Mouse (Mus musculus): Measurements from ENCODE around the gene E2f2. TPM values are rescaled to one million over a fixed set of nuclear protein-coding genes. Genes with fewer than 3 reads are reported as not detected.

E2f2 gene
- polyA plus RNA-seq, 1 experiment from 2014 or later = 8.0 TPM

DNA sequence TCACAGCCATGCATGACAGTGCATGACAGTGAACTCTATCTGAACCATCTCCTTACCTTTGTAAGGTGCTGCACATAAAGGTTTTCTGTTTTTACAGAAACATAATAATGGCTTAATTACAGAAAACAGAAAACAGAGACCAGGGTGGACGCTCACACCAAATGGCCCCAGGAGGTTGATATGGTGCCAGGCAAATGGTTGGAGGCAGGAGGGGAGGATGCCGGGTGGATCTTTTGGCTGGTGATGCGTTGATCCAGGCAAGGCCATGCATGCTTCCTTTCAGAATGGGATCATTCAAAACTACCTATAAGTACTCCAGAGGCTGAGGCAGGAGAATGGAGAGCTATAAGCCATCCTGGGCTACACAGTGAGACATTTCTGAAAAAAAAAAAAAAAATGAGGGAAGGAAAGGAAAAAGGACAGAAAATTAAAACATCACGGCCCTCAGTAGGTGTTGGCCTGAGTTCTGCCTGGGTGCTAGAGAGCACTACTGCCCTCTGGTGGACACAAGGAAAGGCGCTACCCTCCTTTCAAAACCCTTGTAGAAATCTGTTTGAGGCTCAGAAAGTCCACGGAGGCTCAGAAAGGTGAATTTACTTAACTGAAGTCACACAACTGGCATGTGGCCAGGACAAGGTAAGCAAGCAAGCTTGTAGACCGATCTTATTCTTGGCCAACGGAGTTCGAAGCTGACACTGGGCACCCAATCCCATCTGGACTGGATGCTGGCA, 27.5 kb downstream of the E2f2 start:
- H3K36me3 ChIP-seq (ENCODE audit: control insufficient read depth, insufficient read depth, low read length) = no peaks in the 10 kb centered on the region; the same call in 1 of the 2 replicates
- H3K27ac ChIP-seq (ENCODE audit: low read depth, low read length) = no peak overlapping the region
- DNase-seq (ENCODE audit: low spot score, missing footprints) = peak; percentile 87
- H3K4me1 ChIP-seq (ENCODE audit: control insufficient read depth, insufficient read depth, low read length) = peaks cover 4% of the 10 kb centered on the region
- H3K9me3 ChIP-seq (ENCODE audit: control insufficient read depth, low read length) = no peaks in the 10 kb centered on the region
- 35% methylated on average over 9 of the region's 9 CpGs for WGBS
- ATAC-seq (ENCODE audit: low FRiP score) = no peak
- H3K4me2 ChIP-seq = no peak overlapping the region
- H3K9ac ChIP-seq (ENCODE audit: low read length) = no peak overlapping the region
- H3K27me3 ChIP-seq (ENCODE audit: control insufficient read depth, insufficient read depth, low read length) = no peaks in the 10 kb centered on the region
- H3K4me3 ChIP-seq (ENCODE audit: low read depth, low read length) = no peak overlapping the region

DNA sequence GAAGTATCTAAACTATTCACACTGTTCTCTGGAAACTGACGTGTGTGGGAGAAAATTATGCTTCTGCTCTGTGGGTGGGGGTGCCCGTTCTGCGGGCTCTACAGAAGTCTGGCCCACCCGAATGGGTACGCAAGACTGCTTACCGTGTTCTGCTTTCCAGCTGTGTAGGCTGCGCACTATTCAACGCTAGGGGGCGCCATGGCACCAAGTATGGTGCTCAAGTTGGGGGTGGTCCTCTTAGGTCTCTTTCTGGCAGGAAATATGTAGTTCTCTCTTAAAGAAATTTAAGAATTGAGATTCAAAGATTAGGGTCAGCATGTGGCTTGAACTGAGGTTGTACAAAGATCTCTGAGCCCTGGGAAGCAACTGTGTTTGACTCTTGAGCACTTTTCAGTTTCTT, 30.3 kb downstream of the E2f2 start:
- no peak overlapping the region for H3K9ac ChIP-seq (ENCODE audit: low read length)
- H3K36me3 ChIP-seq (ENCODE audit: control insufficient read depth, insufficient read depth, low read length) = no peaks in the 10 kb centered on the region
- WGBS = 11% methylated on average over 9 of the region's 9 CpGs
- no peaks in the 10 kb centered on the region for H3K27me3 ChIP-seq (ENCODE audit: control insufficient read depth, insufficient read depth, low read length)
- no peak overlapping the region for H3K27ac ChIP-seq (ENCODE audit: low read depth, low read length)
- H3K4me3 ChIP-seq (ENCODE audit: low read depth, low read length) = no peak overlapping the region
- no peaks in the 10 kb centered on the region for H3K9me3 ChIP-seq (ENCODE audit: control insufficient read depth, low read length)
- no peak overlapping the region for H3K4me2 ChIP-seq
- peak; percentile 98 for DNase-seq (ENCODE audit: low spot score, missing footprints)
- peaks cover 17% of the 10 kb centered on the region for H3K4me1 ChIP-seq (ENCODE audit: control insufficient read depth, insufficient read depth, low read length)
- no peak for ATAC-seq (ENCODE audit: low FRiP score)

DNA sequence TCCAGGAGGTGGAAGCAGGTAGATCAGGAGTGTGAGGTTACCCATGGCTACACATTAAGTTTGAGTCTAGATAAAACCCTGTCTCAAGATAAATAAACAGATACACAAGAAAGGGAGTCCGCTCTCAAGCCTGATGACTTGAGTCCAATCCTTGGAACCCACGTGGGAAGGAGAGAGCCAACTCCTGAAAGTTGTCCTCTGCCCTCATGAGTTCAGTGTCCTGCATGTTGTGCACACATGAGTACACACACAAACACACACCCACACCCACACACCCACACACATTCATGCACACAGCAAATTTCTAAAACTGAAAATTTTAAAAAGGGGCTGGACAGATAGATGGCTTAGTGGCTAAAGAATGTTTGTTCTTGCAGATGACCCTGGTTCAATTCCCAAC, 32.6 kb downstream of the E2f2 start:
- no peak overlapping the region for H3K4me2 ChIP-seq
- H3K27me3 ChIP-seq (ENCODE audit: control insufficient read depth, insufficient read depth, low read length) = no peaks in the 10 kb centered on the region
- 89% methylated on average over 2 of the region's 2 CpGs for WGBS
- H3K4me3 ChIP-seq (ENCODE audit: low read depth, low read length) = no peak overlapping the region
- no peaks in the 10 kb centered on the region for H3K9me3 ChIP-seq (ENCODE audit: control insufficient read depth, low read length)
- H3K9ac ChIP-seq (ENCODE audit: low read length) = no peak overlapping the region
- no peak for DNase-seq (ENCODE audit: low spot score, missing footprints)
- no peak overlapping the region for H3K27ac ChIP-seq (ENCODE audit: low read depth, low read length)
- peaks cover 18% of the 10 kb centered on the region for H3K4me1 ChIP-seq (ENCODE audit: control insufficient read depth, insufficient read depth, low read length)
- ATAC-seq (ENCODE audit: low FRiP score) = no peak
- H3K36me3 ChIP-seq (ENCODE audit: control insufficient read depth, insufficient read depth, low read length) = no peaks in the 10 kb centered on the region

DNA sequence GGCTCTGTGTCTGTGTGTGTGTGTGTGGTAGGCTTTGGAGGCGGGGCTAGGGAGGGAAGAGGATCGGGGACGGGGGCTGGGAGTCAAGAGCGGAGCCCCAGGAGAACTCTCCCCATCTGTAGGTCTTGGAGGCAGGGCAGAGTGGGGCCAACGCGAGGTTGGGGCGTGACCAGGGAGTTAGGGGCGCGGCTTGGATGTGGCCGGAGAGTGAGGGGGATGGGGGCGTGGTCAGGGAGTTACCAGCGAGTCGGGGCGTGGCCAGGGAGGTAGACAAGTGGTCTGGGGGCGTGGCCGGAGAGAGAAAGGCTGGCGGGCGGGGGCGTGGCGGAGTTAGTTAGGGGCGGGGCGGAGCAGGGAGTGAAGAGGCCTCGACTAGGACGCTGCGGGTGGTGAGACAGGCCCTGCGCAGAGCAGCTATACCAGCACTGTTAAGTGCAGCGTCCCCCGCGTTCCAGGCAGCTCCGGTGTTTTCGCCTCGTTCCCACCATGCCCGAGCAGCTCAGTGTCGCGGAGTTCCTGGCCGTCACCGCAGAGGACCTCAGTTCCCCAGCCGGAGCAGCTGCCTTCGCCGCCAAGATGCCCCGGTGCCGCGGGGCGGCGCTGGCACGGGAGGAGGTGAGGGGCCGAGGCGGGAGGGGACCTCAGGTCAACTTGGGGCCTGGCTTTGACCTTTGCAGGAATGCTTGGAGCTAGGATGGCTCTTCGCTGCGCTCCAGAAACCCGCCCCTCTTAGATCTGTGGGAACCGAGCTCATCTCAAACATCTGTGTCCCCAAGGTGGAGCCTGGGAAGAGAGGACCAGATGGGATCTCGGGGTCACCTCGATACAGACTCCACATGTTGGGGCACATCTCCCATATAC, 34.1 kb downstream of the E2f2 start, which contains the start of gene Asap3:
Gene Asap3 (plus strand): TSS at position 333 of the 861 bp plus-strand sequence.
- peak within 1 kb of the TSS; percentile 98 for H3K4me2 ChIP-seq
- ATAC-seq (ENCODE audit: low FRiP score) (peak; percentile 95), DNase-seq (ENCODE audit: low spot score, missing footprints) (peak; percentile 100)
- H3K9ac ChIP-seq (ENCODE audit: low read length) = peak within 1 kb of the TSS; percentile 74
- no peaks in the 10 kb centered on the region for H3K27me3 ChIP-seq (ENCODE audit: control insufficient read depth, insufficient read depth, low read length)
- peaks cover 14% of the 10 kb centered on the region for H3K4me1 ChIP-seq (ENCODE audit: control insufficient read depth, insufficient read depth, low read length)
- no peak within 1 kb of the TSS for H3K27ac ChIP-seq (ENCODE audit: low read depth, low read length)
- under 1% methylated on average over 53 of the region's 54 CpGs for WGBS
- H3K9me3 ChIP-seq (ENCODE audit: control insufficient read depth, low read length) = no peaks in the 10 kb centered on the region
- H3K4me3 ChIP-seq (ENCODE audit: low read depth, low read length) = peak within 1 kb of the TSS; percentile 54
- H3K36me3 ChIP-seq (ENCODE audit: control insufficient read depth, insufficient read depth, low read length) = no peaks in the 10 kb centered on the region

DNA sequence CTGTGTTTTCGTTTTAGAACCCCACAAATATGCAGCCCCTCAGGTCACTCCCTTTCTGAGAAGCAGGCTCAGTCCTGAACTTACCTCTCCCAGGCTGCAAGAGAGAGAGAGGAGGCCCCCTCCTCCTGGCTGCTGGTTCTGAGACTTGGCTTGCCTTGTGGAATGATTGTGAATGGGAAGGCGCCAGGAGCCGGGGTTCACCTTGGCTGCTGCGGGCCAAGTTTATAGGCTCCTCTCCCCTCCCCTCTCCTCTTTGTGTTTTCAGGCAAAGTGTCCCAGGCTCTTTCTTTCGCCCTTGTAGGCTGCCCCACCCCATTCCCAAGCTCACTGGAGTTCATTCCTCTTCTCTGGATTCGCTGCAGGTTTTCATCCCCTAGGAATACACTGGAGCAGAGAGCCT, 34.7 kb downstream of the E2f2 start:
- DNase-seq (ENCODE audit: low spot score, missing footprints) = no peak
- Histone ChIP-seq H3K4me3 (ENCODE audit: low read depth, low read length) (peak overlapping the region; percentile 54), H3K27me3 (ENCODE audit: control insufficient read depth, insufficient read depth, low read length) (no peaks in the 10 kb centered on the region), H3K4me2 (peak overlapping the region; percentile 98), H3K9ac (ENCODE audit: low read length) (peak overlapping the region; percentile 74), H3K9me3 (ENCODE audit: control insufficient read depth, low read length) (no peaks in the 10 kb centered on the region), H3K27ac (ENCODE audit: low read depth, low read length) (no peak overlapping the region), H3K36me3 (ENCODE audit: control insufficient read depth, insufficient read depth, low read length) (no peaks in the 10 kb centered on the region), H3K4me1 (ENCODE audit: control insufficient read depth, insufficient read depth, low read length) (peaks cover 14% of the 10 kb centered on the region)
- WGBS = 1% methylated on average over 6 of the region's 6 CpGs
- no peak for ATAC-seq (ENCODE audit: low FRiP score)

DNA sequence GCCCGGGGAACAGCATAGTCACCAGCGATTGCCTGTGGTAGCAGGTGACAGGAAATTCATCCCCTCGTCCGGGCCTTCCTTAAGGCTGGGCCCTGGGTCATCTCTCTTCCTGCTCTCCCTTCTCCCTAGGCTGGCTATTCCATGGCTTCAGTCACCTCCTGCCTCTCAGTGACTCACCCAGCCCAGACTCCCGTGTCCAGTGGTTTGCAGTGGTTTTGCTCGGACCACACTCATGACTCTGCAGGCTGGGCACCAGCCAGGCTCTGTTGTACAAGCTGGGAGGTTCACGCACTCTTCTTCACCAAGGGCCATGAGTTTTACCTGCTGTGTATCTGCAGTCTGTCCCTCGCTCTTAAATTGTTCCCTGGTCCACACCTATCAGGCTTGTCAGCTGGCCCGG, 38.7 kb downstream of the E2f2 start:
- Histone ChIP-seq H3K4me2 (no peak overlapping the region), H3K27ac (ENCODE audit: low read depth, low read length) (no peak overlapping the region), H3K36me3 (ENCODE audit: control insufficient read depth, insufficient read depth, low read length) (no peaks in the 10 kb centered on the region), H3K9me3 (ENCODE audit: control insufficient read depth, low read length) (no peaks in the 10 kb centered on the region), H3K4me1 (ENCODE audit: control insufficient read depth, insufficient read depth, low read length) (peaks cover 12% of the 10 kb centered on the region), H3K4me3 (ENCODE audit: low read depth, low read length) (no peak overlapping the region), H3K27me3 (ENCODE audit: control insufficient read depth, insufficient read depth, low read length) (no peaks in the 10 kb centered on the region), H3K9ac (ENCODE audit: low read length) (no peak overlapping the region)
- DNase-seq (ENCODE audit: low spot score, missing footprints) (no peak), ATAC-seq (ENCODE audit: low FRiP score) (no peak)
- 87% methylated on average over 9 of the region's 9 CpGs for WGBS

DNA sequence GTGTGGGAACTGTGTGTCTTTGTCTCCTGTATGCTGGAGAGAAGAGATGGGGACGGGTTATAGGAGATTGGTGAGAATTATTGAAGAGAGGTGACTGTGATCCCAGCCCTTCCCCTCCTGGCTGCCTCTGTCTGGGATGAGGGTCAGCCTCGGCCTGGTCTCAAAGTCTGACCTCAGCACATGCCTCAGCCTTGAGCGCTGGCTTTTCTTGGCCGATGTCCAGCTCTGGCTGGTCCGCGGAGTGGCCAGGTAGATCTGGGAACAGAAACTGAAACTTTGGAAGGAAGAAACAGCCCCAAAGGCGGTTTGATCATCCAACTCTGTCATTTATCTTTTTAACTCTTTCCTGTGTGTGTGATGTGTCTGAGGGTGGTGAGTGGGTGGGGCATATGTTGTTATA, 41.4 kb downstream of the E2f2 start:
- no peak for DNase-seq (ENCODE audit: low spot score, missing footprints)
- Histone ChIP-seq H3K27me3 (ENCODE audit: control insufficient read depth, insufficient read depth, low read length) (no peaks in the 10 kb centered on the region), H3K4me3 (ENCODE audit: low read depth, low read length) (no peak overlapping the region), H3K4me2 (no peak overlapping the region), H3K9me3 (ENCODE audit: control insufficient read depth, low read length) (no peaks in the 10 kb centered on the region), H3K36me3 (ENCODE audit: control insufficient read depth, insufficient read depth, low read length) (no peaks in the 10 kb centered on the region), H3K27ac (ENCODE audit: low read depth, low read length) (no peak overlapping the region), H3K4me1 (ENCODE audit: control insufficient read depth, insufficient read depth, low read length) (peaks cover 5% of the 10 kb centered on the region), H3K9ac (ENCODE audit: low read length) (no peak overlapping the region)
- 79% methylated on average over 7 of the region's 7 CpGs for WGBS
- no peak for ATAC-seq (ENCODE audit: low FRiP score)

DNA sequence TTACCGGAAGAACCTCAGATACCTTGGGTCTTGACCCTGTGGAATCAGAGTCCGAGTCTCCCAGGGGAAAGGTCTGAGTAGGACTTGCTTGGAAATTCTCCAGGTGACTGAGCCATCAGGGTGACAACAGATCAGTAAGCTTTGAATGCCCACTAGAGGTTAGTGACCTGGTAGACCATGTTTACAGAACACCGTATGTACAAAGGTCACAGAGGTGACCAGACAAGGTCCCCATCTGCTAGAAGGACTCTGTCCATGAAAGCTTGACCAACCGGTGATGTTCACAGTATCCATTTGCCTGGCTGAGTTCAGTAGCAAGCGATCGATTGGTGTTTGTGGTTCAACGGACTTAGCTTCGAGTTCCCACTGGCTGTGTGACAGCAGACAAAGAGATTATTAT, 42.6 kb downstream of the E2f2 start:
- WGBS = 87% methylated on average over 8 of the region's 8 CpGs
- Histone ChIP-seq H3K4me3 (ENCODE audit: low read depth, low read length) (no peak overlapping the region), H3K4me2 (no peak overlapping the region), H3K9ac (ENCODE audit: low read length) (no peak overlapping the region), H3K27me3 (ENCODE audit: control insufficient read depth, insufficient read depth, low read length) (no peaks in the 10 kb centered on the region; the same call in 1 of the 2 replicates), H3K27ac (ENCODE audit: low read depth, low read length) (no peak overlapping the region), H3K4me1 (ENCODE audit: control insufficient read depth, insufficient read depth, low read length) (peaks cover 10% of the 10 kb centered on the region), H3K36me3 (ENCODE audit: control insufficient read depth, insufficient read depth, low read length) (no peaks in the 10 kb centered on the region), H3K9me3 (ENCODE audit: control insufficient read depth, low read length) (no peaks in the 10 kb centered on the region)
- DNase-seq (ENCODE audit: low spot score, missing footprints) (no peak), ATAC-seq (ENCODE audit: low FRiP score) (no peak)

DNA sequence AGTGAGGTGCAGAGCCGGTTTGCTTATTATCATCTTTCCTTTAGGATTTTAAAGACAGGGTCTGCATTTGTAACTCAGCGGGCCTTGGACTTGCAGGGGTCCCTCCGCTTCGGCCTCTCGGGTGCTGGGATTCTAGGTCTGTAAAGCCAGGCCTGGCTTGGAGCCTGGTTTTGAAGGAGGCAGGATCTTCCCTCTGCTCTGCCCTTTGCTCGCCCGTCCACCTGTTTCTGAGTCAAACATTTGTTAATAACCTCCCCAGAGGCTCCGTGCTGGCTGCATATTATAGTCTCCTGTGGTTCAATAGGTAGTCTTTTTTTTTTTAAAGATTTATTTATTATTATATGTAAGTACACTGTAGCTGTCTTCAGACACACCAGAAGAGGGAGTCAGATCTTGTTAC, 43.4 kb downstream of the E2f2 start:
- H3K4me3 ChIP-seq (ENCODE audit: low read depth, low read length) = no peak overlapping the region
- H3K4me2 ChIP-seq = no peak overlapping the region
- no peak overlapping the region for H3K9ac ChIP-seq (ENCODE audit: low read length)
- peaks cover 17% of the 10 kb centered on the region for H3K4me1 ChIP-seq (ENCODE audit: control insufficient read depth, insufficient read depth, low read length)
- H3K9me3 ChIP-seq (ENCODE audit: control insufficient read depth, low read length) = no peaks in the 10 kb centered on the region
- no peak overlapping the region for H3K27ac ChIP-seq (ENCODE audit: low read depth, low read length)
- H3K27me3 ChIP-seq (ENCODE audit: control insufficient read depth, insufficient read depth, low read length) = no peaks in the 10 kb centered on the region; the same call in 1 of the 2 replicates
- no peaks in the 10 kb centered on the region for H3K36me3 ChIP-seq (ENCODE audit: control insufficient read depth, insufficient read depth, low read length)
- DNase-seq (ENCODE audit: low spot score, missing footprints) = no peak
- ATAC-seq (ENCODE audit: low FRiP score) = no peak
- 87% methylated on average over 8 of the region's 8 CpGs for WGBS
